Mouse (Mus musculus): ENCODE data around the gene Ist1. TPM values are rescaled to one million over a fixed set of nuclear protein-coding genes. Genes with fewer than 3 reads are reported as not detected.

Gene Ist1
- polyA plus RNA-seq (2015; fragmentation: Nextera tagmentation; extraction: Ambion mirVana), result 159 and 162 TPM in 2 replicates

DNA sequence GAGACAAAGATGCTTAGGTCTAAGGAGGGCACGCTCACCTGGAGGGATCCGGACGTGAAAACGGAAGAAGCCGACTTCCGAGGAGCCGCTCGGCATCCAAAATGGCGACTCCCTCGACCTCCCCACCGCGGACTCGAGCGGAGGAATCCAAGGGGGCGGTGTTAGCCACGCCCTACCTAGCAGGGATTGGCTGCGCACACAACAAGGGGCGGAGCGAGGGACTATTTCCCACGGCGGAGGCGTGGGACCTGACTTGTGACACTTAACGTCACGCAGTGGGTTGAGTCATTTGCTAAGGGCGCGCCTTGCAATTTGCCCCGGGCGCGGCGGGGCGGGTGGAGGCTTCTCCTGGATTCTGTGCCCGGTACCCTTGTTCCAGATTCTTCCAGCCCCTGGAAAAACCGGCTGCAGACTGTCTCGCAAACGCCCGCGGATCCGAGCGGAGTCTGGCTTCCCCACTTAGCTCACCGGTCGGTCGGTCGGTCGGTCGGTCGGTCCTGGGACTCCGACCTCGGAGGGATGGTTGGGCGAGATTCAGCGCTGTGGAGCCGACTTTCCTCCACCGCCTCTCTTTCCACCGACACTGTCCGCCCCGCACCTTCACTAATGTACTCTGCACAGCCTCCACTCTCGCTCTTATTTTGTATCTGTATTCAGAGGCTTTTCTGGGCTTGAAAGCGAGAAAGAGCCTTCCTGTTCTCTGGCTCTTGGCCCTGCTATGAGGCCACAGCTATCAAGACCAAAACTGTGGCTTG, at the start of gene Ist1:
TSS of gene Ist1 (minus strand) at position 115 of the 755 bp plus-strand sequence.
- Histone ChIP-seq H3K27ac (peak within 1 kb of the TSS; percentile 67), H3K4me1 (peaks cover 37% of the 10 kb centered on the region), H3K9ac (peak within 1 kb of the TSS; percentile 98), H3K36me3 (no peaks in the 10 kb centered on the region), H3K27me3 (no peaks in the 10 kb centered on the region), H3K4me3 (peak within 1 kb of the TSS; percentile 99), H3K4me2 (replicated peaks) (peak within 1 kb of the TSS; percentile 78), H3K9me3 (no peaks in the 10 kb centered on the region)
- peak; percentile 98 for ATAC-seq (ENCODE audit: low FRiP score, low read depth)
- under 1% methylated on average over 57 of the region's 57 CpGs for WGBS

GRCm38 (mm10) chr8:109738049-109738380, 45.0 kb upstream of the Ist1 start:
- no peak; the same call in 1 of the 2 replicates for ATAC-seq (ENCODE audit: low FRiP score, low read depth)
- Histone ChIP-seq H3K4me2 (replicated peaks) (peak overlapping the region; percentile 95), H3K9ac (peak overlapping the region; percentile 99; the same call in 1 of the 2 replicates), H3K4me1 (peaks cover 10% of the 10 kb centered on the region), H3K9me3 (no peaks in the 10 kb centered on the region), H3K27ac (peak overlapping the region; percentile 79; the same call in 1 of the 2 replicates), H3K27me3 (no peaks in the 10 kb centered on the region), H3K36me3 (peaks cover 20% of the 10 kb centered on the region), H3K4me3 (peak overlapping the region; percentile 98)
- 74% methylated on average over 1 of the region's 1 CpGs for WGBS

DNA sequence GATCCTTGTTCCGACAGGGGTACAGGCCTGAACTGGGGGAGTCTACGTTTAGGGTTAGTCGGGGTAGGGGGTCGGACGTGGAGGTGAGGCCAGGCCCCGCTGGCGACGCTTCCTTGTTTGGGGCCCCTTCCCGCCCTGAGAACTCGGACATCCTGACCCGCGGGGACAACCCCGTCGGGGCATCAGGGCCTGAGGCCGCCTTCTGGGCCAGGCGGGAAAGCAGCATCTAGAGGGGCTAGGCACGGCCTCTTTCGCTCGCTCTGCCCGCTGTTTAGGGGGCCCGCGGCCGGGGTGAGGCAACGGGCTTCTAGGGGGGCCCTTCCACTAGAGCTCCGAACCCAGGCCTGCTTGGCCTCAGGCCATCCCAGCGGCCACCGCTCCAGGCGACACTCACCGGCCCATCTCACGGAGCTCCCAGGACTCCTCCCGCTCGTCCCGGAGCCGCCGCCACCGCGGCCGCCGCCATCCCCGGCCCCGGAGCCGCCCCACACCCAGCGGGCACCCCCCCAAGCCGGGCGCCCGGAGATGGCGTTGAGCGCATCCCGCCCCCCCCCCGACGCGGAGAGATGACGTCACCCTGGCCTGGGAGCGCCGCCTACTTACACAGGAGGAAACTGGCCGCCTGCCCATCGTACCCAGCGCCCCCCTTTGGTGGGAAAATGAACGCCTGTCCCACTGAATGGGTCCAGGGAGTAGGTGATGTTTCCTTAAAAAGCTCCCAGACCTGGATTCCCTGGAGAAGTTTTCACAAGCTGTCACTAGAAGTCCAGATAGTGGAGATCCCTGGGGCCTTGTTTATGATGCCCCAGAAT, 44.4 kb upstream of the Ist1 start, which contains the start of gene Atxn1l:
TSS of gene Atxn1l (minus strand) at position 503 of the 812 bp plus-strand sequence.
- H3K4me3 ChIP-seq, result peak within 1 kb of the TSS; percentile 98
- H3K4me1 ChIP-seq, result peaks cover 10% of the 10 kb centered on the region
- H3K9ac ChIP-seq, result peak within 1 kb of the TSS; percentile 99
- H3K36me3 ChIP-seq, result peaks cover 25% of the 10 kb centered on the region
- no peaks in the 10 kb centered on the region for H3K9me3 ChIP-seq
- ATAC-seq (ENCODE audit: low FRiP score, low read depth), result peak; percentile 82
- H3K27me3 ChIP-seq, result no peaks in the 10 kb centered on the region
- H3K4me2 ChIP-seq (replicated peaks), result peak within 1 kb of the TSS; percentile 95
- peak within 1 kb of the TSS; percentile 79; the same call in 1 of the 2 replicates for H3K27ac ChIP-seq
- WGBS, result 0% methylated on average over 49 of the region's 59 CpGs

DNA sequence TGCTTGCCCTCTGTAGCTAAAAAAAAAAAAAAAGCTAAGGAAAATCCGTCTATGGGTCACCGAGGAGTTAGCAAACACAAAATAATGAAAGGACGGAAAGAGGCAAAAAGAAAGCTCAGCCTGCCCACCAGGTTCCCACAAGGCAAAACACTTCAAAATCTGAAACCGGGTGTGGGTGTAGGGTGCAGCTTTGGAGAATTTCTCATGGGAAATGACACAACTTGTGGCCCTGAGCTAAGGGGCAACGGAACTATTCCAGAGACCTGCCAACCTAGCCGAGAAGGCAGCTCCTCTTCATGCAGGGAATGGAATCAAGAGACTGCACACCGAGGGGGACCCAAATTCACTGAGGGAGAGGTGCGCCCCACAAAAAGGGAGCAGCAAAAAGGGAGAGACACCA, 43.8 kb upstream of the Ist1 start:
- WGBS, result 9% methylated on average over 8 of the region's 8 CpGs
- Histone ChIP-seq H3K36me3 (peaks cover 32% of the 10 kb centered on the region), H3K4me1 (peaks cover 10% of the 10 kb centered on the region), H3K4me2 (replicated peaks) (peak overlapping the region; percentile 95), H3K9me3 (no peaks in the 10 kb centered on the region), H3K9ac (peak overlapping the region; percentile 99), H3K4me3 (peak overlapping the region; percentile 98), H3K27ac (peak overlapping the region; percentile 79; the same call in 1 of the 2 replicates), H3K27me3 (no peaks in the 10 kb centered on the region)
- ATAC-seq (ENCODE audit: low FRiP score, low read depth), result no peak

DNA sequence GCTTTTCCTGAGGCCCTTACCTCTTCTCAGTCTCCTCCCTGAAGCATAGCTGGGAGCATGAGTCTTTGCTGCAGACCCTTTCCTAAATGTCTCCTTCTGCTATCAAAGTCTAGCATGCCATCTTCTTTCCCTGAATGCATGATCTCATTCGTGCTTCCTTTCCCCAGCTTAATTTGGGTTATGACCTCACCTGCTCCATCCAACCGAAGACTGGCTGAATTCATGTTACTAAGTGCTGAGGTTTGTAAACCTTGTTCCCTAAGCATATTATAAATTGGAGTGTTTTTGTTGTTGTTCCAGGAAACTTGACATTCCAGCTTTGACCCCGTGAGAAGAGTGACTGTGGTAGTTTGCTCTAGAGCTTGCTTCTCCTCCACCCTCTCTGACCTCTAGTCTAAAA, 41.0 kb upstream of the Ist1 start:
- Histone ChIP-seq H3K4me1 (peaks cover 10% of the 10 kb centered on the region), H3K27ac (no peak overlapping the region), H3K27me3 (no peaks in the 10 kb centered on the region), H3K4me2 (replicated peaks) (no peak overlapping the region), H3K9me3 (no peaks in the 10 kb centered on the region), H3K4me3 (no peak overlapping the region), H3K9ac (no peak overlapping the region), H3K36me3 (peaks cover 60% of the 10 kb centered on the region)
- ATAC-seq (ENCODE audit: low FRiP score, low read depth), result no peak
- 88% methylated on average over 3 of the region's 3 CpGs for WGBS

DNA sequence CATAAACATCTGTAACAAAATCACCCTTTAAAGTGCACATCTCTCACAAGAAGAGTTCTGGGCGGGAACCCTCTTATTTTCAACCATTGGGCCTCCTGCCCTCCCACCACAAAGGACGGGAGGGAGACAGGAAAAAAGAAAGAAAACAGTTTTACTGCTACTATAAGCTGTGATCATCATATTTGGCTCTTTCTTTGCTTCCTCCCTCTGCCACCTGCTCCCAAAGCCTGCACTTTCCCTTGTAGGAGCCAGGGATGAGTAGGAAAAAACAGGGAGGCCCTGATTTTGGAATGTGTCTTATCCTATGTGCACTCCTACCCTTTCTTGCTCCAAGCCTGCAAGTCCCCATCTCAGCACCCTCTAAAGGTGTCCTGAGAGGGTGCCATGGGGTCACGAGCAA, 38.0 kb upstream of the Ist1 start:
- no peak overlapping the region for H3K27ac ChIP-seq
- no peaks in the 10 kb centered on the region for H3K27me3 ChIP-seq
- H3K9me3 ChIP-seq, result no peaks in the 10 kb centered on the region
- WGBS, result 73% methylated on average over 3 of the region's 3 CpGs
- peaks cover 84% of the 10 kb centered on the region for H3K36me3 ChIP-seq
- H3K4me3 ChIP-seq, result no peak overlapping the region
- H3K9ac ChIP-seq, result no peak overlapping the region
- no peak overlapping the region for H3K4me2 ChIP-seq (replicated peaks)
- peaks cover 1% of the 10 kb centered on the region for H3K4me1 ChIP-seq
- ATAC-seq (ENCODE audit: low FRiP score, low read depth), result no peak

DNA sequence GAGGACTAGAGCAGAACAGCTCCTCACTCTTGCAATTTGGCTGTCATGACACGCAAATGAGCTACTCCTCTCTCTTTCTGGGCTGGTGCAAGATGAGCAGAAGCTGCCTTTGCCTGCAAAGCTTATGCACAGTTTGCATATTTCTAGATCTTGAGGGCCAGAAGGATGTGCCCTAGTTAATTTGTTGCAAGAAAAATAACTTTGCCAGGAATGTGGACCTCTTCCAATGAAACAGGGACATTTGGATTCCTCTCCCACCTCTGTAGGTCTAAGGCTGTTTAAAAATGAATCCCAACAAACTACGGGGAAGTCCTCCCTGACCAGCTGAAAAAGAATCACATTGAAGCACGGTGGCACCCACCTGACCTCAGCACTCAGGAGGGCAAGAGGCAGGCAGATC, 32.0 kb upstream of the Ist1 start:
- WGBS, result 92% methylated on average over 3 of the region's 3 CpGs
- H3K4me1 ChIP-seq, result no peaks in the 10 kb centered on the region
- H3K27ac ChIP-seq, result no peak overlapping the region
- H3K4me2 ChIP-seq (replicated peaks), result no peak overlapping the region
- H3K36me3 ChIP-seq, result peaks cover 94% of the 10 kb centered on the region
- H3K4me3 ChIP-seq, result no peak overlapping the region
- no peaks in the 10 kb centered on the region for H3K27me3 ChIP-seq
- no peak for ATAC-seq (ENCODE audit: low FRiP score, low read depth)
- no peak overlapping the region for H3K9ac ChIP-seq
- no peaks in the 10 kb centered on the region for H3K9me3 ChIP-seq

GRCm38 (mm10) chr8:109714961-109715360, 21.9 kb upstream of the Ist1 start:
- Histone ChIP-seq H3K4me2 (replicated peaks) (no peak overlapping the region), H3K4me1 (no peaks in the 10 kb centered on the region), H3K27ac (no peak overlapping the region), H3K4me3 (no peak overlapping the region), H3K9me3 (no peaks in the 10 kb centered on the region), H3K36me3 (peaks cover 94% of the 10 kb centered on the region), H3K27me3 (no peaks in the 10 kb centered on the region), H3K9ac (no peak overlapping the region)
- 94% methylated on average over 5 of the region's 5 CpGs for WGBS
- ATAC-seq (ENCODE audit: low FRiP score, low read depth), result no peak

- Histone ChIP-seq H3K9me3 (no peaks in the 10 kb centered on the region), H3K4me3 (no peak overlapping the region), H3K4me2 (replicated peaks) (no peak overlapping the region), H3K27me3 (no peaks in the 10 kb centered on the region), H3K4me1 (peaks cover 8% of the 10 kb centered on the region), H3K9ac (no peak overlapping the region), H3K27ac (no peak overlapping the region), H3K36me3 (peaks cover 92% of the 10 kb centered on the region)
- no peak for ATAC-seq (ENCODE audit: low FRiP score, low read depth)
- 90% methylated on average over 1 of the region's 1 CpGs for whole genome bisulfite sequencing
Measured at GRCm38 (mm10) chr8:109712521-109712920, 19.5 kb upstream of the Ist1 start.

- Histone ChIP-seq H3K9me3 (no peaks in the 10 kb centered on the region), H3K4me3 (no peak overlapping the region), H3K9ac (no peak overlapping the region; the same call in 1 of the 2 replicates), H3K4me1 (peaks cover 28% of the 10 kb centered on the region), H3K27me3 (0 out of 2 replicates have a peak, but pooled peaks cover 4% of the 10 kb centered on the region), H3K36me3 (peaks cover 55% of the 10 kb centered on the region), H3K27ac (no peak overlapping the region), H3K4me2 (replicated peaks) (no peak overlapping the region)
- WGBS, result 96% methylated on average over 4 of the region's 4 CpGs
- ATAC-seq (ENCODE audit: low FRiP score, low read depth), result no peak
Measured at GRCm38 (mm10) chr8:109707921-109708320, 14.9 kb upstream of the Ist1 start.

GRCm38 (mm10) chr8:109706874-109707237, 13.8 kb upstream of the Ist1 start:
- H3K4me1 ChIP-seq, result peaks cover 28% of the 10 kb centered on the region
- 14% methylated on average over 2 of the region's 2 CpGs for WGBS
- ATAC-seq (ENCODE audit: low FRiP score, low read depth), result no peak
- 0 out of 2 replicates have a peak, but pooled peaks cover 6% of the 10 kb centered on the region for H3K27me3 ChIP-seq
- peak overlapping the region; percentile 89 for H3K4me2 ChIP-seq (replicated peaks)
- peaks cover 44% of the 10 kb centered on the region for H3K36me3 ChIP-seq
- H3K9me3 ChIP-seq, result no peaks in the 10 kb centered on the region
- H3K4me3 ChIP-seq, result peak overlapping the region; percentile 83
- no peak overlapping the region for H3K27ac ChIP-seq
- peak overlapping the region; percentile 95 for H3K9ac ChIP-seq
